Mouse (Mus musculus) liver, adult 2 months (tissue): ENCODE measurements around the gene Tbl2. TPM values are rescaled to one million over a fixed set of nuclear protein-coding genes. Genes with fewer than 3 reads are reported as not detected.
A peak's percentile ranks its signal among the peaks of the same experiment; 100 is the strongest.

Experiments used
- DNase-seq: peaks from one replicate; pipeline ENCODE4 v3.0.0-alpha.2; 2011; ENCODE audit warnings: low read depth, low spot score; ENCODE audit errors: extremely low read depth
- H3K27ac ChIP-seq: fragments of 200-500 bp; replicated peaks from 2 replicates; pipeline ENCODE4 v1.5.1; 2012; ENCODE audit warnings: low read depth, mild to moderate bottlenecking, control low read depth, inconsistent platforms, low read length; ENCODE audit not compliant: insufficient read depth
- H3K27me3 ChIP-seq: fragments of 200-500 bp; 2 replicates; pipeline ENCODE4 v1.6.1; 2012; ENCODE audit warnings: mild to moderate bottlenecking, moderate library complexity, low read length, inconsistent platforms; ENCODE audit not compliant: control insufficient read depth, insufficient read depth
- H3K36me3 ChIP-seq: fragments of 200-500 bp; 2 replicates; pipeline ENCODE4 v1.6.1; 2012; ENCODE audit warnings: low read length, inconsistent platforms; ENCODE audit not compliant: control insufficient read depth, insufficient read depth
- H3K4me1 ChIP-seq: fragments of 200-500 bp; 2 replicates; pipeline ENCODE4 v1.6.1; 2011; ENCODE audit warnings: low read length; ENCODE audit not compliant: control insufficient read depth, insufficient read depth
- H3K4me3 ChIP-seq: fragments of 200-500 bp; 2 replicates; pipeline ENCODE4 v1.5.1; 2011; ENCODE audit warnings: low read depth, mild to moderate bottlenecking, control low read depth, low read length, moderate library complexity; ENCODE audit not compliant: insufficient read depth
- H3K79me2 ChIP-seq: fragments of 200-500 bp; 2 replicates; pipeline ENCODE4 v1.6.1; 2012; ENCODE audit warnings: inconsistent platforms, mild to moderate bottlenecking, low read length, moderate library complexity; ENCODE audit not compliant: control insufficient read depth, insufficient read depth
- H3K9ac ChIP-seq: fragments of 200-500 bp; 2 replicates; pipeline ENCODE4 v1.6.1; 2012; ENCODE audit warnings: low read depth, mild to moderate bottlenecking, control low read depth, inconsistent platforms, low read length
- CTCF ChIP-seq: fragments of 200-500 bp; IDR thresholded peaks from 2 replicates; pipeline ENCODE4 v1.5.1; 2011; ENCODE audit warnings: low read depth, low read length, control low read depth
- POLR2A ChIP-seq: fragments of 200-500 bp; IDR thresholded peaks from 2 replicates; pipeline ENCODE4 v1.6.1; 2011; ENCODE audit warnings: low read length, control low read depth; ENCODE audit not compliant: insufficient read depth; ENCODE audit errors: extremely low read depth
- WGBS: fragments of 180-500 bp; shearing (Covaris S2); methylation state at CpG from one replicate; pipeline ENCODE4 v1.1.7; 2018; 5-methylcytosine and 5-hydroxymethylcytosine counted together
- polyA plus RNA-seq: library from polyadenylated mRNA; depleted of rRNA; stranded (reverse); fragments of >200 nt; gene quantifications from 2 replicates; pipeline ENCODE4 v1.2.3, GENCODE M21; 2012; rRNA removed
- total RNA-seq: library from RNA; depleted of rRNA; stranded (reverse); fragments of >200 nt; gene quantifications from 2 replicates; pipeline ENCODE4 v1.2.3, GENCODE M21; 2014; rRNA removed

Gene Tbl2
- total RNA-seq (5.8 and 8.0 TPM in 2 replicates), polyA plus RNA-seq (9.6 and 10.1 TPM in 2 replicates)

- under 1% methylated on average over 63 of the region's 63 CpGs for WGBS
- Histone ChIP-seq H3K4me1 (peaks cover 5% of the 10 kb centered on the region), H3K36me3 (peaks cover 7% of the 10 kb centered on the region; the same call in 1 of the 2 replicates), H3K27me3 (no peaks in the 10 kb centered on the region), H3K79me2 (peaks cover 5% of the 10 kb centered on the region; the same call in 1 of the 2 replicates), H3K4me3 (peak within 1 kb of the TSS; percentile 80), H3K9ac (peak within 1 kb of the TSS; percentile 89), H3K27ac (peak within 1 kb of the TSS; percentile 80)
- peak; percentile 99 for DNase-seq
- TF ChIP-seq CTCF (no peak), POLR2A (peak; percentile 67)
These were observed at the start of gene Tbl2 for GRCm38 (mm10) chr5:135149053-135149819. Gene Tbl2 (plus strand): TSS chr5:135149657.

DNA sequence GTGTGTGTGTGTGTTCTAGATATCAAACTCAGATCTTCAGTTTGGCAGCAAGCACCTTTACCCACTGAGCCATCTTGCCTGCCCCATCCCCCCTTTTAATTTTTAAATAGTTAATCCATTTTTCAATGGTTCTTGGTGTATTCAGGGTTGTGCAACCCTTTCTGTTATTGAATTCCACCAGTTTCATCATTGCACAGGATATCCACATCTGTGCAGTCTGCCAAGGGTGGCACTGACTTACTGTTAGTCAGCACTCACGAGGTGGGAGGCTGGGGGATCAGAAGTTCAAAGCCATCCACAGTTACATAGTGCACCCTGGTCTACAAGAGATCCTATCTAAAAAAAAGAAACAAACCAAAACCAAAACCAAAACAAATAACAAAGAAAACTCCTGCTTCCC is 48.5 kb upstream of the Tbl2 start:
- Histone ChIP-seq H3K4me3 (no peak overlapping the region), H3K27me3 (no peaks in the 10 kb centered on the region), H3K27ac (peak overlapping the region; percentile 55; the same call in 1 of the 2 replicates), H3K36me3 (no peaks in the 10 kb centered on the region), H3K9ac (no peak overlapping the region), H3K4me1 (peaks cover 33% of the 10 kb centered on the region), H3K79me2 (peaks cover 8% of the 10 kb centered on the region)
- peak; percentile 100 for DNase-seq
- TF ChIP-seq POLR2A (no peak), CTCF (no peak)
- 10% methylated on average over 1 of the region's 1 CpGs for WGBS

- no peak overlapping the region for H3K4me3 ChIP-seq
- peak; percentile 95 for DNase-seq
- H3K27ac ChIP-seq: peak overlapping the region; percentile 77
- H3K4me1 ChIP-seq: peaks cover 28% of the 10 kb centered on the region
- 18% methylated on average over 11 of the region's 11 CpGs for WGBS
- H3K36me3 ChIP-seq: no peaks in the 10 kb centered on the region
- H3K27me3 ChIP-seq: no peaks in the 10 kb centered on the region
- H3K79me2 ChIP-seq: peaks cover 4% of the 10 kb centered on the region; the same call in 1 of the 2 replicates
- TF ChIP-seq CTCF: peak; percentile 48
- no peak for TF ChIP-seq POLR2A
- H3K9ac ChIP-seq: no peak overlapping the region
These were observed 45.3 kb upstream of the Tbl2 start for GRCm38 (mm10) chr5:135103999-135104660.

DNA sequence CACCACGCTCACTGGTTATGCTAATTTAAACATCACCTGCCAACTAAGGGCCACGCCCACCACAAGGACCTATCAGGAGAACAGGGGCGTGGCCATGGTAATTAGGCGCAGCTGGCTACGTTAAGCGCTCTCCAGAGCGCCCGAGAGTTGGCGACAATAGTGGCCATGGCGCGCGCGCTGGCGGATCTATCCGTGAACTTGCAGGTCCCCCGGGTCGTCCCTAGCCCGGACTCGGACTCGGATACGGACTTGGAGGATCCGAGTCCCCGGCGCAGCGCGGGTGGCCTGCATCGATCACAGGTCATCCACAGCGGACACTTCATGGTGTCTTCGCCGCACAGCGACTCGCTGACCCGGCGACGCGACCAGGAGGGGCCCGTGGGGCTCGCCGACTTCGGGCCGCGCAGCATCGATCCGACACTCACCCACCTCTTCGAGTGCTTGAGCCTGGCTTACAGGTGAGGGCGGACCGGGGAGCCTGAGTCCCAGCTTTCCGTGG is 42.6 kb upstream of the Tbl2 start:
- no peaks in the 10 kb centered on the region for H3K27me3 ChIP-seq
- peaks cover 1% of the 10 kb centered on the region; the same call in 1 of the 2 replicates for H3K36me3 ChIP-seq
- under 1% methylated on average over 48 of the region's 48 CpGs for WGBS
- H3K9ac ChIP-seq: peak overlapping the region; percentile 92
- peak overlapping the region; percentile 80 for H3K27ac ChIP-seq
- peaks cover 29% of the 10 kb centered on the region for H3K4me1 ChIP-seq
- DNase-seq: peak; percentile 97
- H3K79me2 ChIP-seq: peaks cover 19% of the 10 kb centered on the region
- TF ChIP-seq POLR2A (peak; percentile 97), CTCF (no peak)
- H3K4me3 ChIP-seq: peak overlapping the region; percentile 80

- H3K27me3 ChIP-seq: no peaks in the 10 kb centered on the region
- peaks cover 19% of the 10 kb centered on the region for H3K79me2 ChIP-seq
- DNase-seq: peak; percentile 93
- H3K4me1 ChIP-seq: peaks cover 32% of the 10 kb centered on the region
- 3% methylated on average over 40 of the region's 40 CpGs for WGBS
- TF ChIP-seq POLR2A (peak; percentile 43; the same call in 1 of the 2 replicates), CTCF (peak; percentile 85)
- peak overlapping the region; percentile 80 for H3K4me3 ChIP-seq
- H3K9ac ChIP-seq: peak overlapping the region; percentile 92
- H3K27ac ChIP-seq: peak overlapping the region; percentile 91
- peaks cover 2% of the 10 kb centered on the region; the same call in 1 of the 2 replicates for H3K36me3 ChIP-seq
These were observed 41.6 kb upstream of the Tbl2 start for GRCm38 (mm10) chr5:135107521-135108501.
